Mouse (Mus musculus): ENCODE measurements around the gene Gm20388.

Gm20388 gene

GRCm38 (mm10) chr8:120644663-120645062, 734.0 kb downstream of the Gm20388 start:
- peak; percentile 80 for DNase-seq (ENCODE audit: low read depth)

- DNase-seq (ENCODE audit: low read depth): no peak
These were observed 736.9 kb downstream of the Gm20388 start, which contains the start of gene 1190005I06Rik for GRCm38 (mm10) chr8:120647532-120647931. 1190005I06Rik (minus strand) TSS chr8:120647632.

- DNase-seq (ENCODE audit: low read depth): no peak
These were observed 745.8 kb downstream of the Gm20388 start for GRCm38 (mm10) chr8:120656322-120657052.

GRCm38 (mm10) chr8:120657415-120657814, 746.8 kb downstream of the Gm20388 start:
- no peak for DNase-seq (ENCODE audit: low read depth)

GRCm38 (mm10) chr8:120664566-120664965, 753.9 kb downstream of the Gm20388 start:
- no peak for DNase-seq (ENCODE audit: low read depth)

- DNase-seq (ENCODE audit: low read depth): peak; percentile 54
These were observed 755.2 kb downstream of the Gm20388 start for GRCm38 (mm10) chr8:120665726-120666455.

- DNase-seq (ENCODE audit: low read depth): peak; percentile 22
These were observed 756.3 kb downstream of the Gm20388 start for GRCm38 (mm10) chr8:120666807-120667470.

GRCm38 (mm10) chr8:120667561-120668373, 757.1 kb downstream of the Gm20388 start, which contains the start of the genes Gm27021 and Cox4i1:
Gm27021 (minus strand) TSS chr8:120668079.
Cox4i1 (plus strand) TSS chr8:120668222.
- DNase-seq (ENCODE audit: low read depth): peak; percentile 97

GRCm38 (mm10) chr8:120668374-120668905, 757.8 kb downstream of the Gm20388 start, which contains the start of gene Emc8:
Emc8 (minus strand) TSS chr8:120668573.
- DNase-seq (ENCODE audit: low read depth): no peak

- no peak for DNase-seq (ENCODE audit: low read depth)
These were observed 761.1 kb downstream of the Gm20388 start for GRCm38 (mm10) chr8:120671775-120672174.

GRCm38 (mm10) chr8:120672626-120673229, 762.1 kb downstream of the Gm20388 start:
- DNase-seq (ENCODE audit: low read depth): no peak

GRCm38 (mm10) chr8:120673298-120673697, 762.7 kb downstream of the Gm20388 start:
- no peak for DNase-seq (ENCODE audit: low read depth)

- DNase-seq (ENCODE audit: low read depth): no peak
These were observed 765.1 kb downstream of the Gm20388 start for GRCm38 (mm10) chr8:120675718-120676117.

GRCm38 (mm10) chr8:120678447-120678846, 767.8 kb downstream of the Gm20388 start:
- DNase-seq (ENCODE audit: low read depth): peak; percentile 91

- no peak for DNase-seq (ENCODE audit: low read depth)
These were observed 769.2 kb downstream of the Gm20388 start for GRCm38 (mm10) chr8:120679629-120680387.

- DNase-seq (ENCODE audit: low read depth): peak; percentile 62
These were observed 769.8 kb downstream of the Gm20388 start for GRCm38 (mm10) chr8:120680405-120680804.

- DNase-seq (ENCODE audit: low read depth): no peak
These were observed 770.5 kb downstream of the Gm20388 start for GRCm38 (mm10) chr8:120681113-120681512.

- peak; percentile 56 for DNase-seq (ENCODE audit: low read depth)
These were observed 773.0 kb downstream of the Gm20388 start for GRCm38 (mm10) chr8:120683602-120684001.

- DNase-seq (ENCODE audit: low read depth): no peak
These were observed 773.4 kb downstream of the Gm20388 start for GRCm38 (mm10) chr8:120684082-120684481.

- no peak for DNase-seq (ENCODE audit: low read depth)
These were observed 774.5 kb downstream of the Gm20388 start for GRCm38 (mm10) chr8:120685097-120685496.

All from NIH3T3 (cell line).